Mouse (Mus musculus) ES-E14 (cell line): ENCODE results near the gene Ptpn23. TPM values are rescaled to one million over a fixed set of nuclear protein-coding genes. Genes with fewer than 3 reads are reported as not detected.
"Not testable (repeated sequence)": the region's sequence is repeated elsewhere in the genome, so short reads cannot be mapped to it uniquely, and the experiment has no call there.

Experiments
- DNase-seq: peaks from one replicate; pipeline ENCODE4 v3.0.0-alpha.2; 2013; ENCODE audit warnings: low read depth, low spot score
- H3K27ac ChIP-seq: 2 replicates; pipeline ENCODE4 v1.5.1; 2012; ENCODE audit warnings: low read depth, mild to moderate bottlenecking, low read length, moderate library complexity, mixed read lengths; ENCODE audit not compliant: poor library complexity, insufficient read depth, severe bottlenecking
- H3K36me3 ChIP-seq: 2 replicates; pipeline ENCODE4 v1.6.1; 2012; ENCODE audit warnings: mild to moderate bottlenecking, low read length, moderate library complexity, mixed read lengths; ENCODE audit not compliant: control insufficient read depth, poor library complexity, insufficient read depth, severe bottlenecking
- H3K4me1 ChIP-seq, 2 experiments: fragments of 150-350 bp in 1 of 2; sonication (generic) in 1 of 2; 2 replicates each; pipeline ENCODE4 v1.6.1; 2012; ENCODE audit warnings: low read length in 2 of 2, mild to moderate bottlenecking in 1 of 2, mixed read lengths in 1 of 2; ENCODE audit not compliant: control insufficient read depth in 2 of 2, insufficient read depth in 2 of 2, poor library complexity in 1 of 2
- H3K4me3 ChIP-seq, 2 experiments: fragments of 150-350 bp in 1 of 2; sonication (generic) in 1 of 2; 2 replicates each; pipeline ENCODE4 v1.5.1; 2012; ENCODE audit warnings: low read length in 2 of 2, low read depth in 1 of 2, mild to moderate bottlenecking in 1 of 2, mixed read lengths in 1 of 2; ENCODE audit not compliant: insufficient read depth in 1 of 2, poor library complexity in 1 of 2, severe bottlenecking in 1 of 2
- H3K9ac ChIP-seq: 2 replicates; pipeline ENCODE4 v1.6.1; 2012; ENCODE audit warnings: low read depth, mild to moderate bottlenecking, low read length, mixed read lengths; ENCODE audit not compliant: poor library complexity, insufficient read depth, severe bottlenecking
- H3K9me3 ChIP-seq: fragments of 150-350 bp; sonication (generic); 2 replicates; pipeline ENCODE4 v1.6.1; 2012; ENCODE audit warnings: low read depth, mild to moderate bottlenecking, low read length; ENCODE audit not compliant: control insufficient read depth, insufficient read depth
- CHD2 ChIP-seq: IDR thresholded peaks from 2 replicates; pipeline ENCODE4 v1.6.1; 2014; ENCODE audit warnings: mild to moderate bottlenecking, low read depth, low read length, inconsistent platforms
- HCFC1 ChIP-seq: IDR thresholded peaks from 2 replicates; pipeline ENCODE4 v1.6.1; 2012; ENCODE audit warnings: low read length, inconsistent platforms, borderline replicate concordance; ENCODE audit not compliant: insufficient read depth
- MAFK ChIP-seq: IDR thresholded peaks from 2 replicates; pipeline ENCODE4 v1.6.1; 2014; ENCODE audit warnings: mild to moderate bottlenecking, low read depth, low read length, inconsistent platforms; ENCODE audit not compliant: insufficient read depth
- ZC3H11A ChIP-seq: IDR thresholded peaks from 2 replicates; pipeline ENCODE4 v1.6.1; 2012; ENCODE audit warnings: low read depth, mild to moderate bottlenecking, inconsistent platforms, low read length, borderline replicate concordance
- ZNF384 ChIP-seq: IDR thresholded peaks from 2 replicates; pipeline ENCODE4 v1.6.1; 2012; ENCODE audit warnings: low read depth, low read length, inconsistent platforms
- in situ Hi-C, 2 experiments: fragments of 600-800 bp; cut with MboI; formaldehyde crosslinking; loops; one replicate each; pipeline ENCODE4 v1.15.1; 2025; ENCODE audit warnings: low sequenced_read_pairs in 2 of 2, inconsistent platforms in 1 of 2; ENCODE audit not compliant: unreplicated experiment in 2 of 2
- total RNA-seq: library from RNA; depleted of rRNA; stranded (reverse); fragments of 300-350 nt; gene quantifications from 2 replicates; pipeline ENCODE4 v1.2.3, GENCODE M21; 2012

Gene Ptpn23
- total RNA-seq, 1 experiment = 42.6 TPM

- H3K4me1 ChIP-seq = peaks cover 0 to 6% of the 10 kb centered on the region in 2 experiments; a peak in 1 of 4 replicates
- peaks cover 22% of the 10 kb centered on the region for H3K36me3 ChIP-seq
- in situ Hi-C loops = no loop called here
- no peak for DNase-seq
- H3K27ac ChIP-seq = no peak overlapping the region
- H3K9ac ChIP-seq = no peak overlapping the region
- H3K9me3 ChIP-seq = no peaks in the 10 kb centered on the region
- no peak overlapping the region for H3K4me3 ChIP-seq
- TF ChIP-seq CHD2 (no peak), HCFC1 (no peak), MAFK (no peak), ZNF384 (no peak), ZC3H11A (no peak)
These were observed 28.7 kb downstream of the Ptpn23 start for GRCm38 (mm10) chr9:110379361-110379760.

- H3K36me3 ChIP-seq = peaks cover 16% of the 10 kb centered on the region; the same call in 1 of the 2 replicates
- DNase-seq, in situ Hi-C loops, H3K9me3 ChIP-seq, H3K27ac ChIP-seq, H3K4me1 ChIP-seq, H3K4me3 ChIP-seq, H3K9ac ChIP-seq: not testable (repeated sequence)
These were observed 30.4 kb downstream of the Ptpn23 start for GRCm38 (mm10) chr9:110377655-110378054.

GRCm38 (mm10) chr9:110375668-110376067 lies 32.3 kb downstream of the Ptpn23 start:
- in situ Hi-C loops = no loop called here
- no peak for DNase-seq
- Histone ChIP-seq H3K4me1 (peaks cover 0 to 2% of the 10 kb centered on the region in 2 experiments; a peak in 1 of 4 replicates), H3K9ac (no peak overlapping the region), H3K36me3 (peaks cover 11% of the 10 kb centered on the region; the same call in 1 of the 2 replicates), H3K4me3 (no peak overlapping the region), H3K27ac (no peak overlapping the region), H3K9me3 (no peaks in the 10 kb centered on the region)
- no peak for TF ChIP-seq ZC3H11A
- TF ChIP-seq HCFC1 = no peak

- H3K36me3 ChIP-seq = peaks cover 8% of the 10 kb centered on the region; the same call in 1 of the 2 replicates
- H3K4me1 ChIP-seq = no peaks in the 10 kb centered on the region
- in situ Hi-C loops = no loop called here
These were observed 34.1 kb downstream of the Ptpn23 start for GRCm38 (mm10) chr9:110373871-110374270.

GRCm38 (mm10) chr9:110369860-110370259 lies 38.2 kb downstream of the Ptpn23 start:
- Histone ChIP-seq H3K9me3 (no peaks in the 10 kb centered on the region), H3K36me3 (peaks cover 4% of the 10 kb centered on the region; the same call in 1 of the 2 replicates), H3K4me1 (no peaks in the 10 kb centered on the region), H3K27ac (no peak overlapping the region), H3K9ac (no peak overlapping the region), H3K4me3 (no peak overlapping the region)
- TF ChIP-seq ZNF384 = no peak
- no peak for TF ChIP-seq MAFK
- TF ChIP-seq ZC3H11A = no peak
- in situ Hi-C loops = no loop called here
- no peak for DNase-seq

More at GRCm38 (mm10) chr9:110373871-110374270, 34.1 kb downstream of the Ptpn23 start:
- no peak overlapping the region for H3K9ac ChIP-seq
- H3K27ac ChIP-seq = no peak overlapping the region
- H3K4me3 ChIP-seq = no peak overlapping the region
- no peaks in the 10 kb centered on the region for H3K9me3 ChIP-seq
- TF ChIP-seq CHD2 = no peak
- TF ChIP-seq MAFK = no peak
- no peak for TF ChIP-seq ZNF384
- no peak for TF ChIP-seq ZC3H11A
- TF ChIP-seq HCFC1 = no peak
- DNase-seq = no peak
